Mouse (Mus musculus) lung, adult 2 months (tissue): ENCODE measurements around the gene Klhl29. TPM values are rescaled to one million over a fixed set of nuclear protein-coding genes. Genes with fewer than 3 reads are reported as not detected.
A peak's percentile ranks its signal among the peaks of the same experiment; 100 is the strongest.

Source experiments
- DNase-seq: peaks from one replicate; pipeline ENCODE4 v3.0.0; 2022
- H3K4me1 ChIP-seq: fragments of 200-500 bp; 2 replicates; pipeline ENCODE4 v1.6.1; 2011; ENCODE audit warnings: low read length; ENCODE audit not compliant: control insufficient read depth, insufficient read depth
- H3K4me3 ChIP-seq: fragments of 200-500 bp; replicated peaks from 2 replicates; pipeline ENCODE3; 2011; ENCODE audit warnings: low read depth, mild to moderate bottlenecking, control low read depth, low read length; ENCODE audit errors: extremely low read depth
- CTCF ChIP-seq: fragments of 200-500 bp; IDR thresholded peaks from 2 replicates; pipeline ENCODE4 v1.5.1; 2011; ENCODE audit warnings: mild to moderate bottlenecking, low read length, control low read depth; ENCODE audit not compliant: insufficient read depth
- POLR2A ChIP-seq: fragments of 200-500 bp; IDR thresholded peaks from 2 replicates; pipeline ENCODE4 v1.6.1; 2011; ENCODE audit warnings: low read depth, mild to moderate bottlenecking, control low read depth, low read length, borderline replicate concordance; ENCODE audit errors: extremely low read depth
- WGBS: fragments of 180-500 bp; shearing (Covaris S2); methylation state at CpG from one replicate; pipeline ENCODE4 v1.1.7; 2018; 5-methylcytosine and 5-hydroxymethylcytosine counted together
- polyA plus RNA-seq: library from polyadenylated mRNA; depleted of rRNA; stranded (reverse); fragments of >200 nt; gene quantifications from 2 replicates; pipeline ENCODE4 v1.2.3, GENCODE M21; 2012

The Klhl29 gene
- polyA plus RNA-seq, 1 experiment: 4.6 TPM

DNA sequence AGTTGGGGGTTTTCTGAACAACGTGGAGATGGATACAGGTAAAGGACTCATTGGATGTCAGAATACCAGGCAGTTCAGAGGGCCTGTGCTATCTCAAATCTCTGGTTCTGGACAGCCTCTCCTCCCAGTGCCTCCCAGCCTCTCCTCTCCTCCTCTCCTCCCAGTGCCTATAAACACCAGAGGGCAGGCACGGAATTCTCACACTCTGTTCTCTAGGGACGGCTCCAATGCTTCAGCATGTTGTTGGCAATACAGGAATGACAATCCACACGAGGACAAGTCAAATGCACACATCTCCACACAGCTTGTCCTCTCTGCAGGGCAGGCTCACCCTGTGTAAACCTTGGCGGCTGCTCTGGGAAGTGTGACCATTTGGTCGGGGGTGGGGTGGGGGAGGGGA is 128.0 kb downstream of the Klhl29 start:
- DNase-seq: peak; percentile 10
- 27% methylated on average over 6 of the region's 6 CpGs for WGBS
- TF ChIP-seq POLR2A (no peak), CTCF (0 out of 2 replicates have a peak, but pooled peaks have one; percentile 4)

GRCm38 (mm10) chr12:5246721-5247341 is 128.7 kb downstream of the Klhl29 start:
- 65% methylated on average over 15 of the region's 15 CpGs for WGBS
- TF ChIP-seq CTCF (no peak), POLR2A (no peak)
- Histone ChIP-seq H3K4me3 (no peak overlapping the region), H3K4me1 (no peaks in the 10 kb centered on the region)
- no peak for DNase-seq

More for the DNA sequence above, 128.0 kb downstream of the Klhl29 start:
- Histone ChIP-seq H3K4me1 (no peaks in the 10 kb centered on the region), H3K4me3 (no peak overlapping the region)

DNA sequence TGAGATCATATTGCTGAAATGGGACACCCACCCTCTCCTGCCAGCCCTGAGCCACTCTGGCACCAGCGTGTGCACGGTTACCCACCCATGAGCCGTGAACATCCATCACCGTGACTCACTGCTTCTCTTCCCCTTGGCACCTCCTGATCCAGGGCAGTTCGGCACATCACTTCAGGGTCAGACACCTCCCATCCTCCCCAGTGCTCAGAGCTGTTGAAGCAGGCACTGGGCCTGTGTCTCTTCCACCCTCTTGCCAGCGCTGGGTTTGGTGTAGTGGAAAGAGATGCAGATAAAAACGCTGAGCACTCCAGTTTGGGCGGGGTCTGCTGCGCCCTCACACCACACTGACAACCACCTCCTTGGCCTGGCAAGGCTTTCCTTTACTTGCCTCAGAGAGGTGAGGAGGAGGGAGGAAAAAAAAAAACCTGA is 129.3 kb downstream of the Klhl29 start:
- no peaks in the 10 kb centered on the region for H3K4me1 ChIP-seq
- 74% methylated on average over 9 of the region's 9 CpGs for WGBS
- H3K4me3 ChIP-seq: no peak overlapping the region
- TF ChIP-seq CTCF: no peak
- TF ChIP-seq POLR2A: no peak
- DNase-seq: no peak

DNA sequence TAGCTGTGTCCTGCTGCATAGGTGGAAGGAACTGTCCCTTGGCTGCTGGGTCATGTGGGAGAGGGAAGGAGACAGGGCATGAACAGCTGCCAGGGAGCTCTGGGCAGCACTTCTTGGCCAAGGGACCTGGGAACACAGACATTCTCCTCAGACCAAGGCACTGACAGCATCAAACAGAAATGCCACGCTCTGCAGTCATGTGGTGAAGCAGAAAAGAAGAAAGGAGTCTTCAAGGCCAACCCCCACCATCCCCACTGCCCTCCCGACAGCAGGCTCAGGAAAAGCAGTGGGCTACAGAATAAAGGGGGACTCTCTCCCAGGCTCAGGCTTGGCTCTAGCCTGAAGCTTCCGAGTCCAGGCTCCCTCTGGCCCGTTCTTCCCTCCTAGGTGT is 130.3 kb downstream of the Klhl29 start:
- TF ChIP-seq CTCF (no peak), POLR2A (no peak)
- Histone ChIP-seq H3K4me3 (no peak overlapping the region), H3K4me1 (no peaks in the 10 kb centered on the region)
- DNase-seq: no peak
- WGBS: 75% methylated on average over 4 of the region's 4 CpGs

- no peak for DNase-seq
- WGBS: 87% methylated on average over 10 of the region's 10 CpGs
- H3K4me1 ChIP-seq: no peaks in the 10 kb centered on the region
Observed at GRCm38 (mm10) chr12:5244431-5245206, 130.9 kb downstream of the Klhl29 start.

DNA sequence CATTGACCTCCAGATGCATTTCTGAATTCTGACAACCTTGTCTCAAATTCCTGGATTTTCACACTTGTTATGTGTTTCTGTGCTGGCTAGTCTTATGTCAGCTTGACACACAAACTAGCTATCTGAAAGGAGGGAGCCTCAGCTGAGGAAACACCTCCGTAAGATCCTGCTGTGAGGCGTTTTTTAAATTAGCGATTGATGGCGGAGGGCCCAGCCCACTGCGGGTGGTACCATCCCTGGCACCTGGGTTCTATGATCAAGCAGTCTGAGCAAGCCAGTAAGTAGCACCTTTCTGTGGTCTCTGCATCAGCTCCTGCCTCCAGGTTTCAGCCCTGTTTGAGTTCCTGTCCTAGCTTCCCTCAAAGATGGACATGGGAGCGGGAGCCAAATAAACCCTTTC is 131.6 kb downstream of the Klhl29 start:
- Histone ChIP-seq H3K4me1 (no peaks in the 10 kb centered on the region), H3K4me3 (no peak overlapping the region)
- TF ChIP-seq POLR2A (no peak), CTCF (no peak)
- WGBS: 89% methylated on average over 6 of the region's 6 CpGs
- no peak for DNase-seq

More at GRCm38 (mm10) chr12:5244431-5245206, 130.9 kb downstream of the Klhl29 start:
- H3K4me3 ChIP-seq: no peak overlapping the region
- no peak for TF ChIP-seq CTCF
- no peak for TF ChIP-seq POLR2A

DNA sequence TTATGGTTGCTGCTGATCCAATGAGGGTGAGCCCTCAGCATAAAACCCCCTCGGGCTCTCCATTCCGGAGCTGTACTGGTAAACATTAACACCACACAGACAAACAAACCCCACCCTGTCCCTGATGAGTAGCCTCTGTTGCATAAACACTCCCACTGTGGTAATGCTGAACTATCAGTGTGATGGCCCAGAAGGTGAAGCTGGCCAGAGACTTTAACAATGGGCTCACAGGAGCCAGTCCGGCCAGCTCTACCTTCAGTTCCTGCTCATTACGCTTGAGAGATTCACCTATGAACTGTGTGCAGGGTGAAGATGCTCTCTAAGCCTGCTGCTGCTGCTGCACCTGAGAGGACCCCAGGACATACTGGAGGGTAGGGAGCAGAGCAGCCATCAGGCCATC is 132.0 kb downstream of the Klhl29 start:
- no peaks in the 10 kb centered on the region for H3K4me1 ChIP-seq
- TF ChIP-seq CTCF: no peak
- TF ChIP-seq POLR2A: no peak
- no peak for DNase-seq
- 64% methylated on average over 4 of the region's 4 CpGs for WGBS
- H3K4me3 ChIP-seq: no peak overlapping the region

- DNase-seq: no peak
- 83% methylated on average over 8 of the region's 8 CpGs for WGBS
- no peak for TF ChIP-seq POLR2A
- no peak for TF ChIP-seq CTCF
Observed at GRCm38 (mm10) chr12:5242551-5243330, 132.7 kb downstream of the Klhl29 start.

GRCm38 (mm10) chr12:5239451-5240245 is 135.8 kb downstream of the Klhl29 start:
- DNase-seq: no peak

More at GRCm38 (mm10) chr12:5242551-5243330, 132.7 kb downstream of the Klhl29 start:
- H3K4me3 ChIP-seq: no peak overlapping the region
- no peaks in the 10 kb centered on the region for H3K4me1 ChIP-seq

More at GRCm38 (mm10) chr12:5239451-5240245, 135.8 kb downstream of the Klhl29 start:
- Histone ChIP-seq H3K4me1 (no peaks in the 10 kb centered on the region; the same call in 1 of the 2 replicates), H3K4me3 (no peak overlapping the region)
- 86% methylated on average over 17 of the region's 17 CpGs for WGBS
- TF ChIP-seq CTCF (no peak), POLR2A (no peak)
